Mouse (Mus musculus): Measurements from ENCODE around the gene Scrg1.

The Scrg1 gene

DNA sequence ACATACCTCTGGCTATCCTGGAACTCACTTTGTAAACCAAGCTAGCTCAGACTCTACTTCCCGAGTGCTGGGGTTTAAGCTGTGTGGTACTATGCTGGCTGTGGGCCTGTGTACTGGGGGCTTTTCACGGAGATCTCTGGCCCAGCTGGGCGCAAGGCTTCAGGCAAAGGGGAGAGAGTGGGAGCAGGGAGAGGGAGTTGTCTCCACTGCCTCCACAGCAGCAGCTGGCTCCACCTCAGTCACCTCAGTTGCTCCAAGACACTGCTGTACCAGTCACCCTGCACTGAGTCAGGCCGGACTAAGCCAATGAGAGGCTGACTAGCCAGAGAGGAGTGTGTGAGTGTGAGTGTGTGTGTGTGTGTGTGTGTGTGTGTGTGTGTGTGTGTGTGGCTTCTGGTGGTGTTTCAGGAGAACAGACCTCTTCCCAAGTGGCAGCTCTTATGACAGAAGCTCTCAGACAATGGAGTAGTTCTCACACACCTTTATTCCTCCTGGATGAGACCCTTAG, 51.9 kb downstream of the Scrg1 start:
- in situ Hi-C loops (cut with MboI, MseI) = loop anchor here (5.0 to 25.0 kb wide), 2 partner anchors 75 to 945 kb away; partner anchors contain the start of genes Cep44 (in 1 of the 2) and Fbxo8 (in 1 of the 2)

DNA sequence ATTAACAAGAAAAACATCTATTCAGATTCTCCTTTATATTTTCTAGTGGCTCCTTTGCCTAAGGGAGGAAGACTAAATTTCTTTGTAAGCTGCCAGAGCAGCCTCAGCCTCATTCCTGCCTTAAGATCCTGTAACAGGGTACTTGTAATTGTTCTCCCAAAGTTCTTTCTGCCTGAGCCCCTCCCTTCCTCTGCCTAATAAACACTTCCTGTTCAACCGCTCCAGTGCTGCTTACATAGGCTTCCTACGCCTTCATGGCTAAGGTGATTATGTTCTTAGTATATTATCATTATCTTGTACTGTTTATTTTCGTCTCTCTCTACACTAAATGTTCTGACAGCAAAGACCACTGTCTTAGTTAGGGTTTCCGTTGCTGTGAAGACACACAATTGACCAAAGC, 52.9 kb downstream of the Scrg1 start:
- in situ Hi-C loops (cut with MboI, MseI) = loop anchor here (5.0 to 25.0 kb wide), 2 partner anchors 76 to 946 kb away; partner anchors contain the start of genes Cep44 (in 1 of the 2) and Fbxo8 (in 1 of the 2)

DNA sequence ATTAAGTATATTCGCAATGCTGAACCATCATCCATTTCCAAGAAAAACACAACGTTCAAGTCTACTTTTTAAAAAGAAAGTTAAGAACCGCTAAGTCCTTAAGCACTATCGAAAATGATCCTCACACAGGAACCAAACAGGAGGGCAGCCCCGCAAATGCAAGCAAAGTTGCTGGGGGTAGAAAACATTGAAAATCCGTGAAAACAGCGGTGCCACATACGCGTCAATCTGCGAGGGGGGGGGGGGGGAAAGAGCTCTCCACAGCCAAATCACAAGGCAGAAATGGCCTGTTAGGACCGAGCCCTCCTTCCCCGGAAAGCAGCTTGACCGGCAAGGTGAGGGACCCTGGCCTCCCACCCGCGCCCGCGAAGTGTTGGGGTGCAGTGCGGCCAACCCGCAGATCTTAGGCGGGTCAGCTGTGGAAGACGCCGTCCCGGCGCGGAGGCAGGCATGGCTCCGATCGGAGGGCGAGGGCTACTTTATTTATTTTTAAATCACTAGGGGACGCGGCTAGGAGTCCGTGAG, 55.1 kb downstream of the Scrg1 start:
- in situ Hi-C loops (cut with MboI, MseI) = loop anchor here in 1 of 2 experiments (25.0 kb wide), 1 partner anchor 949 kb away; the partner anchor contains the start of genes Cep44 and Fbxo8

DNA sequence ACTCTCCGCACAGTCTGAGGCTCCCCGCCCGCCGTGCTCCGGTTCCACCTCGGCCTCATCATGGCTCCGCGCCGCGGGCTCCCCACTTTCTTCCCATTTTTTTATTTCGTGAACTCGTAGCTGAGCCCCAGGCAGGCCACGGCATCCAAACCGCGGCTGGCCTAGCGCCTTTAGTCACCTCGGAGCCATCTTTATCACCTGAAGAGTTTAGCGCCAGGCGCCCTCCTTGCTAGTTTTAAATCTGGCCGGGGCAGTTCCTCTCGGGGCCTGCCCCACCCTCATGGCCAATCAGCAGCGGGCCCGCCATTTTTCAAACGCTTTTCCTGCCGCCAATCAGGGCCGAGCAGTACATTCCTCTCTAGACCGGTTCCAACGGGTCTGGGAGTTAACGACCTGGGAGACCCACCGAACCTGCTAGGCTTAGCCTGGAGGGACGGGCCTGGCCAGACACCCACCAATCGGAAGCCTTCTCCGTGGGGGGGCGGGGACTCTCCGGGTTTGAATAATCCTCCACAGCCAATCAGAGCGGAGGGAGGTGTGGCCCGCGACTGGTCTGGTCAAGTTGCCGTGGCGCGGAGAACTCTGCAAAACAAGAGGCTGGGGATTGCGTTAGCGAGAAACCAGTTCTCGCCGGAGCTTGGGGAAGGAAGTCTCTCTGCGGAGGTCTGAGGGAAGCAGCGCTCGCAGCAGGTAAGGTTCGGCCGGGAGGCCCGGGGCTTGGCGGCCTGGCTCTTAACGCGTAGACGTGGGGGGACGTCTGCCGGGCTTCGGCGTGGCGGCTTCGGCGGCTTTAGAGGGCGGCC, 55.8 kb downstream of the Scrg1 start, which contains the start of gene Hmgb2:
Gene Hmgb2 (plus strand): TSS at position 592 of the 803 bp plus-strand sequence.
- in situ Hi-C loops (cut with MboI, MseI) = loop anchor here in 1 of 2 experiments (25.0 kb wide), 1 partner anchor 949 kb away; the partner anchor contains the start of genes Cep44 and Fbxo8

DNA sequence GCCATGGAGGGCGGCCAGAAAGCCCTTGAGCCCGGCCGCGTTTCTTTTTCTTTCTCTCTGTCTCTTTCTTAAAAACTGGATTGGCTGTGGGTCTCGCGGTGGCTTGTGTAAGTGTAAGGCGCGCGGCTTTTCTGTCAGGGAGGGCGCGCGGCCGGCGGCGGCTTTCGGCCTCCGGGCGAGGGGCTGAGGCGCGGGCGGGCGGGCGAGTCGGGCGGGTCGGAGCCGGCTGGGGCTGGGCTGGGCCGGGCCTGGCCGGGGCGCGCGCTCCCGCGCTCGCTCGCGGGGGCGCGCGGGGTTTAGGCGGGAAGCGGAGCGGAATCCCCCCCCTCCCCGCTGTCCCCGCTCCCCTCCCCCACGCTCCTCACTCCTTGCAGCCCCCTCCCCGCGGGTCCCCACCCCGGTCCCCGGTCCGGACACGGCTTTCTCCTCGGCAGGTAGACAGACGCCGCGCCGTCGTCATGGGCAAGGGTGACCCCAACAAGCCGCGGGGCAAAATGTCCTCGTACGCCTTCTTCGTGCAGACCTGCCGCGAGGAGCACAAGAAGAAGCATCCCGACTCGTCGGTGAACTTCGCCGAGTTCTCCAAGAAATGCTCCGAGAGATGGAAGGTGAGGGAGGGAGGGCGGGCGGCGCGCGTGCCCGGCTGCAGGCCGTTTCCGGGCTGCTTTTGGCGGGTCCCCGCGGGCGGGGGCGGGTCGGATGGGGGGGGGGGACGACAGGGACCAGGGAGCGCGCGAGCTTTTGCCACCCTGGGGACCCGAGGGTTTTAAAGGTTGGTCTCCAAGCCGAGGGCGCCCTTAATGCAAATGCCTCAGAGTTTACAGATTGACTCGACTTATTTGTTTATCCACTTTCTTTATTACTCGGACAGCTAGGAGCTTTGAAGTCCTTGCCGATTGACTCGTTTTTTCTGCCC, 56.7 kb downstream of the Scrg1 start:
- in situ Hi-C loops (cut with MboI, MseI) = loop anchor here in 1 of 2 experiments (25.0 kb wide), 1 partner anchor 950 kb away; the partner anchor contains the start of genes Cep44 and Fbxo8

DNA sequence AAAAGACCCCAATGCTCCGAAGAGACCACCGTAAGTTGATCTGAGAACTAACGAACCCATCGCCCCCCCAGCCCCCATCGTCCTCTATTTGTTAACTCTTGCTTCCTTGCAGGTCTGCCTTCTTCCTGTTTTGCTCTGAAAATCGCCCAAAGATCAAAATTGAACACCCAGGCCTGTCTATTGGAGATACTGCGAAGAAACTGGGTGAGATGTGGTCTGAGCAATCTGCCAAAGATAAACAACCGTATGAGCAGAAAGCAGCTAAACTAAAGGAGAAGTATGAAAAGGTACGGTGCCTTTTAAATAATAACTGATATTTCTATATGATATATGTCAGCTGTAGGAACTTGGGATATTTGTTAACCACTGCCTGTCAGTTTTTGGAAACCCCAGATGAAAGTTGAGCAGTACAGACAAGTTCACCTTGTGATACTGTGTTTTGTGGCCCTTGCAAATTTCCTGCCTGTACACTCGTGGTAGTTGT, 57.5 kb downstream of the Scrg1 start:
- in situ Hi-C loops (cut with MboI, MseI) = loop anchor here in 1 of 2 experiments (25.0 kb wide), 1 partner anchor 951 kb away; the partner anchor contains the start of genes Cep44 and Fbxo8

DNA sequence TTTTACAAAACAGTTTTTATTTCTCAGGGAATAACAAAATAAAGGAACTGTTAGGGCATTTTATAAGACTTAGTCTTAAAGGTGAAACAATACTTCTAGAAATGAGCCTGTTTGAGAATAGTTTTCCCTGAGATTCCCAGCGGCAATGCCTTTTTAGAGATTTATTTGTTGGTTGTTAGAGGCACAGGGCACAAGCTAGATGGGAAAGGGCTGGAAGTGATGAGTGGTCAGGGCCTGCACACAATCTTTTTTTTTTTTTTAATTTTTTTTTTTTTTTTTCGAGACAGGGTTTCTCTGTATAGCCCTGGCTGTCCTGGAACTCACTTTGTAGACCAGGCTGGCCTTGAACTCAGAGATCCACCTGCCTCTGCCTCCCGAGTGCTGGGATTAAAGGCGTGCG, 61.0 kb downstream of the Scrg1 start:
- in situ Hi-C loops (cut with MboI, MseI) = loop anchor here in 1 of 2 experiments (25.0 kb wide), 1 partner anchor 954 kb away; the partner anchor contains the start of genes Cep44 and Fbxo8

DNA sequence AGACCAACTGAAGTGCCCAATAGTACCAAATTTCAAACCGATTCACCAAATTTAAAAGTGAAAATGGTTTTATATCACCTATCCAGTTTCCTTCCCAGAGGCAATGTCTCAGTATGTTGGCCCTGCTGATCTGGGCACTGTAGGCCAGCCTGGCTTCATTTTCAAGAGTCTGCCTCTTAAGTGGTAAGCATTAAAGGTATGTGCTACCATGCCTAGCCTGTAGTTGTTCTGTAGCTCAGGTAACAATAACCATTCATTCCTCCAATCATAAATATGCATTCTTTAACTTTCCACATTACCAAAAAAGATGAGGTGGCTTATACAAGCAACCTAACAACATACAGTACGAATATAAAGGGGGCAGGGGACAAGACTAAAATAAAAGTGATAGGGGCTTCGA, 62.0 kb downstream of the Scrg1 start:
- in situ Hi-C loops (cut with MboI, MseI) = loop anchor here in 1 of 2 experiments (25.0 kb wide), 1 partner anchor 955 kb away; the partner anchor contains the start of genes Cep44 and Fbxo8

DNA sequence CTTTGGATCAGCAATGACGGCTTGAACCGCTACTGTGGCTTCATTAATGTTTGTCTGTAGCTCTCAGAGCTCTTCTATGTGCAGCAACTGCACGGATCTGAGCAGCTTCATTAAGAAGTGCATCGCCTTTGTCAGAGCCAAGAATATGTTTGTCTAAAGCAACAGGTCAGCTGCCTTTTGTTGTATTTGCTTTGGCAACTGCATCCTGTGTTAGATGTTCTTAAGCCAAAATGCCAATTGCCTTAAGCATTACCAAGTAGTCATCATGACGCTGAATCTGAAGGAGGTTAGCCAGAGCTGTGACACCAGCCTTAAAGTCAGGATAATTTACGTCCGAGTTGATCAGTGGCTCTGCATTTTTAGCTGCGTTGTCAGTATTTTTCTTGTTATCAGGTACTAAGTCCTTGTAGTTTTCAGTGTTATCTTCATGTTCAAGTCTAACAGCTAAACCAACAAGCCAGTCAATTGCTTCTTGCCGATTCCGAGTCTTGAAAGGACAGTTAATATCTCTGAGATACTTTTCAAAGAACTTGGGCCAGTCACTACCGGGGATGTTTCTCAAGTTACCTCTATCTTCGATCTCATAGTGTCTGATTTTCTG, 64.6 kb downstream of the Scrg1 start:
- in situ Hi-C loops (cut with MboI, MseI) = loop anchor here in 1 of 2 experiments (25.0 kb wide), 1 partner anchor 958 kb away; the partner anchor contains the start of genes Cep44 and Fbxo8
